In genomic region chr4:141679016-141679415, GRCm38 (mm10) we compare ENCODE assay signal across 24 mouse cellular contexts. TPM values are rescaled to one million over a fixed set of nuclear protein-coding genes. Genes with fewer than 3 reads are reported as not detected.
"Had no signal": no experiment of that assay in that cellular context is flagged by ENCODE, and none has a peak within 500 bp of the region (broad histone marks: within the 10 kb centered on the region; RNA-seq: fewer than 3 reads in every experiment).

No protein-coding gene starts in this region.

- ATAC-seq: intestine, embryonic 15.5 days; midbrain, embryonic 16.5 days had no signal

- H3K27ac ChIP-seq: intestine, embryonic 15.5 days; kidney, postnatal 0 days; left cerebral cortex, adult 2 months; liver, embryonic 15.5 days; midbrain, embryonic 12.5 days; neural tube, embryonic 13.5 days had no signal

- H3K4me1 ChIP-seq: midbrain, embryonic 12.5 days; neural tube, embryonic 13.5 days had no signal

- H3K9ac ChIP-seq: intestine, embryonic 15.5 days; liver, embryonic 15.5 days; midbrain, embryonic 12.5 days; neural tube, embryonic 13.5 days had no signal

- H3K4me3 ChIP-seq: intestine, embryonic 15.5 days; left cerebral cortex, adult 2 months; liver, embryonic 15.5 days; midbrain, embryonic 12.5 days; myocyte; neural tube, embryonic 13.5 days had no signal

- DNase-seq: kidney, adult 18-20 months; kidney, adult 9 months; kidney, postnatal 36 days; layer of hippocampus, postnatal 36 days; lung, adult 2 months; lung, postnatal 14 days; lung, postnatal 4 days; retina, postnatal 1 day; thymus, adult 2 months; thymus, postnatal 14 days; thymus, postnatal 4 days had no signal

- H3K9me3 ChIP-seq: intestine, embryonic 15.5 days; liver, embryonic 15.5 days; midbrain, embryonic 12.5 days; neural tube, embryonic 13.5 days had no signal

- H3K27me3 ChIP-seq: intestine, embryonic 15.5 days; liver, embryonic 15.5 days; midbrain, embryonic 12.5 days; neural tube, embryonic 13.5 days had no signal

- H3K4me2 ChIP-seq: intestine, embryonic 15.5 days; liver, embryonic 15.5 days; midbrain, embryonic 12.5 days; neural tube, embryonic 13.5 days had no signal

RNA-seq across cellular contexts. Expression of gene Rsc1a1, which starts 6.4 kb away (rescaled TPM):
- total RNA-seq: layer of hippocampus, postnatal 36 days; monocyte, adult 5-6 weeks had no signal
- polyA plus RNA-seq: intestine, embryonic 15.5 days; kidney, postnatal 0 days; lung, embryonic 16.5 days; midbrain, embryonic 12.5 days; neural tube, embryonic 13.5 days; stomach, embryonic 16.5 days had no signal

RNA-seq across cellular contexts. Expression of gene Slc25a34, which starts 55.4 kb away (rescaled TPM):
- total RNA-seq: megakaryocyte progenitor cell, adult 5-6 weeks; monocyte, adult 5-6 weeks had no signal
- polyA plus RNA-seq: limb, embryonic 11.5 days had no signal
